Mouse (Mus musculus) urinary bladder, postnatal 10 days (tissue): ENCODE results near the gene Hhipl2.
"Not testable (repeated sequence)": the region's sequence is repeated elsewhere in the genome, so short reads cannot be mapped to it uniquely, and the experiment has no call there.

Source experiments
- DNase-seq: peaks from one replicate; pipeline ENCODE4 v3.0.0; 2022; ENCODE audit warnings: low spot score

Gene Hhipl2

GRCm38 (mm10) chr1:183417873-183418272 is at the start of gene Hhipl2:
Gene Hhipl2, plus strand, starts transcription at chr1:183418215.
- DNase-seq, result no peak

DNA sequence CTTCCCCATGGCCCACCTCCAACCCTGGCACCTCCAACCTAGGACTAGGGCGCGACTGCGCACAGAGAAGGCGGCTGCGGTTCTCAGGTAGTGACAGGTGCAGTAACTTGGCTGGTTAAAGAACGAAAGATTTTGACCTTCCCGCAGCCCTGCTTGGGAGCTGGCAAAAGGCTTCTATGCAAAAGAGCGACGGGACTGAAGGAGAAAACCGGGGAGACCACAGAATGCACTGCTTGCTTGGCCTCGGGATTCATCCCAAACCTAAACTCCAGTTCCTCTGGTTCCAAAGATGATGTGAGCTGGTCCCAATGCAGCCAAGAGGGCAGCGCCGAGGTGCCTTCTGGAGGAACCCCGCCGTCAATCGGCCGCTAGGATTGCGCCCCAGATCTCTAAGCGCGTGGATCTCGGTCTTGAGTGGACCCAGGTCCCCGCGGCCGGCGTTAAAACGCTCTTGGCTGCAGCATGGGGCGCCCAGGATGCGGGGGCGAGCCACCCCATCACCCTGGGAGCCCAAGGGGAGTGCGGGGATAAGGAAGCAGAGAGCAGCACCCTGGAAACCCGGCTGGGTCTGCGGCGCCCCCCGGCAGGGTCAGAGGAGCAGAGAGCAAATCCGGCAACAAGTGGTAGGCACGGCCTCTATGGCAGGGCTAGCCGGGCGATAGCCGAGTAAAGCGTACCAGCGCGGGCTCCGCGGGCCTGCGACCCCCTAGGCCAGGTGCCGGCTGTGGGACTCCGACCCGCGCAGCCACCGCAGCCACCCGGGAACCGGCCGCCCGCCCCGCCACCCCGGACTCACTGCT is 49.2 kb upstream of the Hhipl2 start:
- no peak for DNase-seq

- peak; percentile 69 for DNase-seq
These were observed 48.5 kb upstream of the Hhipl2 start, which contains the start of gene Mia3 for GRCm38 (mm10) chr1:183369427-183370014. Gene Mia3, minus strand, starts transcription at chr1:183369553.

DNA sequence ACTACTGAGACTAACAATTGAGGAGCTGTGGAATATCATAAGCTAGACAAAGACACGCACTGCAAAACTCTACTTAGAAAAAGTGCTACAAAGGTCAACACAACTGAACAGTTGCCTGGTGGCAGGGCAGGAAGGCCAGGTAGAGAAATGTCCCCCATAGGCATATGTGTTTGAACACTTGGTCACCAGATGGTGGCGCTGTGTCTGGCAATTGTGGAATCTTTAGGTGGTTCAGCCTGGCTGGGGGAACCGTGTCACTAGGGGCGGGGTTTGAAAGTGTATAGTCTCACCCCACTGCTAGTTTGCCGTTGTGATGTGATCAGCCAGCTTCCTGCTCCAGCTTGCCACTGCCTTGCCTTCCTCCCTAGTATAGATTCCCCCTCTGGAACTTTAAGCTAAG is 43.3 kb upstream of the Hhipl2 start:
- no peak for DNase-seq

DNA sequence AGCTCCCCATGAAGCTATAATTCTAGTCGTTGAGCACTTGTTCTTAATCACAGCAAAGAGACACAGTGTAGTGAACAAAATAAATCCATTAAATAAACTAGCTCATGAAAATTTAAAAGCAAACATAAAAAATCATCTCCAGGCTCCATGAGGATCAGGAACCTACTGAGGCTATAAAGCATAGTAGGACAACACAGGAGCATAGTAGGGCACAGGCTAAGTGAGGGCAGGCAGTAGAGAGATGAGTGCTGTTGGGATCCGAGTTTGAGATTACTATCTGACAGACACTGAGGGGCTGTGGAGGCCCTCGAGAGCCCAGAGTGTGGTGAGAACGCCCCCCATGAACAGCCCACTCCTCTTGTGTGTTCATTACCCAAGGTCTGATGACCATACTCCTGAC is 41.0 kb upstream of the Hhipl2 start:
- no peak for DNase-seq

DNA sequence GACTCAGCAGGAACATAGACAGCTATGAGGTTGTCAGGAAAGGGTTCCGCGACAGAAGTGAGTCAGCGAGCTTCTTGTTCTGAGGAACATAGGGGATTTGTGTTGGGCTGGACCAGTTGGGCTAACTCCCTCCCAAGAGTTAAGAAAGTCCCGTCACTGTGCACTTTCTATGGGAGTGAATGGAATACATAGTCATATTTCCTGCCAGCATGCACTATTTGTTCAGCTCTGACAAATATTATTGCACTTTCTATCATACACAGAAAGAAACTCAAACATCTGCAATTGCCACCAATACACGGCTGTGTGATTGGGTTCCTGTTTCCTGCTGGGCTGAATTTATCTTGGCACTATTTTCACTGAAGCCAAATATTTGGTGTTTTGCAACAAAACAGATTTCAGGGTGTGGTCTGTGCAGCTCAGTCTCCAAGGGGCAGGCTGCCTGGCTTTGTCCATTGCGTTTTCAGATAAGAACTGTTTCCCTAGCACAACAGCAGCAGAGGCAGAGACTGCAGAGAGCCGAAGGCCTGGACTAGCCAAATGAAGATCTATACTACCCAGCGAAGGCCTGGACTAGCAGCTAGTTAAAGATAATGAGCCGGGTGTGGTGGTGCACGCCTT is 39.6 kb upstream of the Hhipl2 start:
- DNase-seq, result no peak

DNA sequence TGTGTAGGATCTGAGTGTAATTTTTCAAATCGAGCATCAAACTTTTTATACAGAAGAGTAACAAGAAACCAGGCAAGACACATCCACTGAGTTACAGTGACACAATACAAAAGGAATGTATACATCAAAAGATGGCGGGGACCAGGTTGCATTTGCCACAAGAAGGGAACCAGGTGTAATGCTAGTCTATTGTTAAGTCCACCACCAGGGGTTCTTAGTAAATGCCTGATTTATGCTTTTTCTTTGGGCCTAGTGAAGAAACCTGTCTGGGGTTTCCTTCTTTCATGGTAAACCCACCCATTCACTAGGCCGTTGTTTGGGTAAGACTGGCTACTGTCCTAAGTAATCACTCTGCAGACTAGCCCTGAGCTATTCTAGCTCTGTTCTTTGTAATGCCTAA is 38.6 kb upstream of the Hhipl2 start:
- not testable (repeated sequence) for DNase-seq

- DNase-seq, result no peak
These were observed 36.2 kb upstream of the Hhipl2 start for GRCm38 (mm10) chr1:183381816-183382215.

DNA sequence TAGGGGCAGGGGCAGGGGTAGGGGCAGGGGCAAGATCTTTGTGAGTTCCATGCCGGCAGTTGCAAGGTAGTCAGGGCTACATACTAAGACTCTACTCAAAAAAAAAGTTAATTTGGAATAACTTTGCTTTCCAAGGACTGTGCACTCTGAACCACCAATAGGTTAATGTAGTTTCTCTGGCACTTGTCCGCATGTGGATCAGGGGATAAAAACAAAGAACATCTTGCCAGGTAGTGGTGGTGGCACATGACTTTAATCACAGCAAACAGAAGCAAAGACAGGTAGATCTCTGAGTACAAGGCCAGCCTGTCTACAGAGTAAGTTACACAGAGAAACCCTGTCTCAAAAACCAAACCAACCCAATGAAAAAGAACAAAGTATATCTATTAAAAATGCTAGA is 35.4 kb upstream of the Hhipl2 start:
- DNase-seq, result no peak

DNA sequence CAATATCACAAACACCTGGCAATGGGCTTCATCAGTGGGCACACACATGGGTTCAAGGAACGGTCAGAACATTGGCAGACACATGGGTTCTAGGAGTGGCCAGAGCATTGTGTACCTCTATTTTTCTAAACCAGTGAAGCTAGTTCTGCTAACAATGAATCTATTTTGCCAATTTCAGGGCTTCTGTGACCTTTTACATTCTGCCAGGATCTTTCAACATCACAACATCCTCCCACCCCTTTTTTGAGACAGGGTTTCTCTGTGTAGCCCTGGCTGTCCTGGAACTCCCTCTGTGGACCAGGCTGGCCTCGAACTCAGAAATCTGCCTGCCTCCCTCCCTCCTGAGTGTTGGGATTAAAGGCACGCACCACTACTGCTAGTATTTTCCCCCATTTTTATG is 30.6 kb upstream of the Hhipl2 start:
- DNase-seq, result not testable (repeated sequence)

- DNase-seq, result peak; percentile 59
These were observed 29.3 kb upstream of the Hhipl2 start, which contains the start of gene Taf1a for GRCm38 (mm10) chr1:183388426-183389406. Gene Taf1a, plus strand, starts transcription at chr1:183388981.

GRCm38 (mm10) chr1:183403396-183403795 is 14.6 kb upstream of the Hhipl2 start:
- DNase-seq, result no peak

GRCm38 (mm10) chr1:183414081-183414727 is 3.8 kb upstream of the Hhipl2 start:
- no peak for DNase-seq

- no peak for DNase-seq
These were observed 1.7 kb downstream of the Hhipl2 start for GRCm38 (mm10) chr1:183419741-183420140.

- no peak for DNase-seq
These were observed 2.3 kb downstream of the Hhipl2 start for GRCm38 (mm10) chr1:183420296-183420695.

DNA sequence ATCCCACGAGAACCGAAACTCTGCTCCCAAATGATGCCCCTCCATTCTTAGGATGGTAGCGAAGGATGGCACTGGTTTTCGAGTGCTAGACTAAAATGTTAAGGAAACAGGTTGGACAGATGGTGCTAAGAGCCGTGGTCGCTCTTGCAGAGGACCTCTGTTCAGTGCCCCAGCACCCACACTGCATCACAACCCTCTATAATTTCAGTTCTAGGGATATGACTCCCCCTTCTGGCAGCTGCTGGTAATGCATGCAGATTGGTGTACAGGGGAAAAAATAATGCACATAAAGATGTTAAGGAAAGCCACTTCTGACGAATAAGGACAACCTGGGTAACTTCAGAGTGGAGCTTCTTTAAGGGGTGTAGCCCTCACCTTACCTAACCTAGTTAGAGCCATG is 6.1 kb downstream of the Hhipl2 start:
- DNase-seq, result no peak

- DNase-seq, result no peak
These were observed 16.9 kb downstream of the Hhipl2 start for GRCm38 (mm10) chr1:183434918-183435317.

GRCm38 (mm10) chr1:183439036-183439435 is 21.0 kb downstream of the Hhipl2 start:
- DNase-seq, result peak; percentile 59

DNA sequence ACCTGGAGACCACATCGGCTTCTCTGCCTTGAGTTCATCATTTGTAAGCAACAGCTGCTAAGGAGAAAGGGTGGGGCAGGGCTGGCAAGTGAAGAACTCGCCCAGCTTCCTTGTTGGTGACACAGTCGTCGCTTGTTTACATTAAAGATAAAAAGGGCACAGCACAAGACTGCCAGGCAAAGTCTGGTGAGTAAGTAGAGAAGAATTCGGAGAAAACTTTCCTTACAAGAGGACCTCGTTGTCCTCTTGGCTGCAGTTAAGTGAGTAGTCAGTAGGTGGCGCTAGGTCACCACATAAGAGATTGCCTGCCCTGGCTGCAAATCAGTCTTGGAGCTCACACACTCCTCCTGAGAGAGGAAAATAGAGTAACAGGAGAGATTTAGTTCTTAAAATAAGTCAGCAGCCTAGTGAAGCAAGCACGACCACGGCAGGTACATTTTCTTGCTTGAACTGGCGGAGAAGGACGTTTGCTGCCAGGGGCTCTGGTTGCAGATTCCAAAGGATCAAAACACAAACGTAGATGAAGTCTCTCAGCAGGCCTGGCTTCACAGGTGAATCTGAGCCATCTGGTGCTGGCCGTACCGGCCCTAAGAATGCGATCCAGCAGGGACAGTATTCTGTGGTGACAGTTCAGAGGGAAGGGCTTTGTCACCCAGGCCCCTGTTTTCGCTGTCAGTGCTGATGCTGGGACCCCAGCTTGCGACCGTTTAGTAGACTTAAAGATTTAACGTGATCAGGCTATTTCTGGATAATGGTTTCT is 24.2 kb downstream of the Hhipl2 start:
- peak; percentile 47 for DNase-seq

DNA sequence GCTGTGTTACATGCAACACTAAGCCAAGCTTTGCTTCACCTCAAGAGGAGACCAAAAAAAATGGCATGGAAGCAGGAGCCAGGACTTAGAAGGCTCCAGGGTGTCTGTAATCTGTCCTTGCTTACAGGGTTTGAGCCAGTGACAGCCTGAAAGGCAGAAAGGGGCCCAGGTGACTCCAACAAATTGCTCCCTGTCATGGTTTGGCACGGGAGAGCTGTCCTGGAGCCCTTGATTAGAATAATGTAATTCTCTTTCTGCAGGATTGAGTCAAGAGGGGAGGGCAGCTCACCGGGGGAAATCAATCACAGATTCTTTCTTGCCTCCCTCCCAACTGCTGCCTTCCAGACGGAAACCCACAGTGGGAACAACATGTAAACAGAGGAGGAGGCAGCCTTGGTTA is 35.1 kb downstream of the Hhipl2 start:
- DNase-seq, result no peak
